Mouse (Mus musculus) forebrain, embryonic 15.5 days (tissue): ENCODE data around the gene Larp4b. TPM values are rescaled to one million over a fixed set of nuclear protein-coding genes. Genes with fewer than 3 reads are reported as not detected.

Experiments used
- ATAC-seq: fragments of 200-750 bp; cut with Nextera tagmentation; replicated peaks from 2 replicates; pipeline ENCODE4 v1.8.0; 2017; ENCODE audit warnings: mild to moderate bottlenecking, moderate TSS enrichment, moderate library complexity
- H3K27ac ChIP-seq: fragments of 300-500 bp; sonication (generic); replicated peaks from 2 replicates; pipeline ENCODE4 v1.5.1; 2015; ENCODE audit warnings: mild to moderate bottlenecking, inconsistent platforms
- H3K27me3 ChIP-seq: fragments of 300-500 bp; sonication (generic); 2 replicates; pipeline ENCODE4 v1.6.1; 2015; ENCODE audit warnings: inconsistent platforms
- H3K36me3 ChIP-seq: fragments of 300-500 bp; sonication (generic); 2 replicates; pipeline ENCODE4 v1.6.1; 2015; ENCODE audit warnings: mild to moderate bottlenecking, inconsistent platforms
- H3K4me1 ChIP-seq: fragments of 300-500 bp; sonication (generic); 2 replicates; pipeline ENCODE4 v1.6.1; 2015; ENCODE audit warnings: inconsistent platforms
- H3K4me2 ChIP-seq: fragments of 300-500 bp; sonication (generic); replicated peaks from 2 replicates; pipeline ENCODE4 v1.6.1; 2015; ENCODE audit warnings: mild to moderate bottlenecking, inconsistent platforms
- H3K4me3 ChIP-seq: fragments of 300-500 bp; sonication (generic); 2 replicates; pipeline ENCODE4 v1.5.1; 2015; ENCODE audit warnings: mild to moderate bottlenecking, inconsistent platforms
- H3K9ac ChIP-seq: fragments of 300-500 bp; sonication (generic); replicated peaks from 2 replicates; pipeline ENCODE4 v1.6.1; 2015; ENCODE audit warnings: mild to moderate bottlenecking, inconsistent platforms
- H3K9me3 ChIP-seq: fragments of 300-500 bp; sonication (generic); 2 replicates; pipeline ENCODE4 v1.6.1; 2016; ENCODE audit warnings: inconsistent platforms
- WGBS: fragments of 180-500 bp; shearing (Covaris S2); methylation state at CpG from one replicate; pipeline ENCODE4 v1.1.7; 2015; ENCODE audit warnings: mixed read lengths; 5-methylcytosine and 5-hydroxymethylcytosine counted together
- polyA plus RNA-seq: library from polyadenylated mRNA; unstranded; fragments of >200 nt; fragmentation: Nextera tagmentation; extraction: Ambion mirVana; gene quantifications from 2 replicates; pipeline ENCODE4 v1.2.1, GENCODE M21; 2015

The Larp4b gene
- polyA plus RNA-seq, 1 experiment from 2014 or later: 39.3 TPM

GRCm38 (mm10) chr13:9199465-9199844 lies 105.8 kb downstream of the Larp4b start:
- Histone ChIP-seq H3K9ac (no peak overlapping the region), H3K4me2 (peak overlapping the region; percentile 34), H3K27me3 (no peaks in the 10 kb centered on the region), H3K27ac (no peak overlapping the region), H3K9me3 (no peaks in the 10 kb centered on the region), H3K4me3 (no peak overlapping the region), H3K4me1 (peaks cover 7% of the 10 kb centered on the region; the same call in 1 of the 2 replicates), H3K36me3 (no peaks in the 10 kb centered on the region)
- peak; percentile 59 for ATAC-seq
- WGBS: 37% methylated on average over 2 of the region's 2 CpGs

GRCm38 (mm10) chr13:9222761-9223405 lies 129.2 kb downstream of the Larp4b start:
- Histone ChIP-seq H3K4me1 (no peaks in the 10 kb centered on the region), H3K4me2 (no peak overlapping the region), H3K27ac (no peak overlapping the region), H3K36me3 (no peaks in the 10 kb centered on the region), H3K9ac (no peak overlapping the region), H3K9me3 (no peaks in the 10 kb centered on the region), H3K27me3 (no peaks in the 10 kb centered on the region), H3K4me3 (no peak overlapping the region)
- ATAC-seq: no peak
- 85% methylated on average over 9 of the region's 9 CpGs for WGBS

Other genes with a start within 250 kb of the Larp4b start
- gene Wdr37, start 222.0 kb upstream of the Larp4b start, polyA plus RNA-seq: 42.8 and 45.5 TPM in 2 replicates
- gene Idi1, start 208.4 kb upstream of the Larp4b start, polyA plus RNA-seq: 88.5 and 91.7 TPM in 2 replicates
- not detected in 2 replicates for gene Gm9745, start 145.7 kb upstream of the Larp4b start, polyA plus RNA-seq
- gene Idi2, start 141.0 kb upstream of the Larp4b start, polyA plus RNA-seq: not detected in 2 replicates
- 72.0 and 78.7 TPM in 2 replicates for gene Gtpbp4, start 97.8 kb upstream of the Larp4b start, polyA plus RNA-seq
- gene Dip2c, start 182.6 kb downstream of the Larp4b start, polyA plus RNA-seq: 12.5 and 13.0 TPM in 2 replicates